Mouse (Mus musculus) brain, embryonic 14.5 days (tissue): ENCODE data around the gene Fbxo44.

Experiments
- CTCF ChIP-seq: fragments of 200-500 bp; IDR thresholded peaks from 2 replicates; pipeline ENCODE4 v1.5.1; 2012; ENCODE audit warnings: inconsistent platforms, mild to moderate bottlenecking, moderate library complexity, borderline replicate concordance; ENCODE audit not compliant: insufficient read depth, insufficient read length; ENCODE audit errors: extremely low read depth
- POLR2A ChIP-seq: fragments of 200-500 bp; IDR thresholded peaks from 2 replicates; pipeline ENCODE4 v1.6.1; 2012; ENCODE audit warnings: mild to moderate bottlenecking, inconsistent platforms, borderline replicate concordance; ENCODE audit not compliant: poor library complexity, insufficient read depth, insufficient read length, severe bottlenecking; ENCODE audit errors: extremely low read depth

DNA sequence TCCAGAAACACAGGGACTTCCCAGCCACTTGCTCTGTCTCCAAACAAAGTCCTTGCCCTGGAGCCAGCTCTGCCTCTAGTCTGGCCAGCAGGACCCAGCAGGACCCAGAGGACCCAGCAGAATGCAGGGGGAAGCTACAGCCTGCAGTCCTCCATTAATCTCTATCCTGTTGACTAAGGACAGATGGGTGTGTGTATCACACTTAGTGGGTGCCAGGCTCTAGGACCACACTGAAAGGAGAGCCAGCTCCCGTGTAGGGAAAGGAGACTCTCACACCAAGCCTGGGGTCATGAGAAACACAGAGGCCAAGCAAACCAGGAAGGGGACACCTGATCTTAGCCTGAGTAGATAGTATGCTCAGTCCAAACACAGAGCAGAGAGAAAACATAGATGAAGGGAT is 32.0 kb downstream of the Fbxo44 start:
- TF ChIP-seq POLR2A, result no peak
- TF ChIP-seq CTCF, result no peak
